Mouse (Mus musculus): Measurements from ENCODE around the gene Fgr.

GRCm38 (mm10) chr4:133016677-133017415 lies 43.0 kb downstream of the Fgr start:
- TF ChIP-seq POLR2A (IDR thresholded peaks at IDR 0.05; ENCODE audit: control insufficient read depth, extremely low read depth, insufficient read depth, low read length, poor library complexity) = no peak
- TF ChIP-seq CTCF (IDR thresholded peaks at IDR 0.05; ENCODE audit: borderline replicate concordance, control insufficient read depth, extremely low read depth, insufficient read depth, low read length, poor library complexity) = no peak

Measured in thymus, adult 2 months (tissue).